Mouse (Mus musculus): ENCODE measurements around the gene Ubac2. TPM values are rescaled to one million over a fixed set of nuclear protein-coding genes. Genes with fewer than 3 reads are reported as not detected.

The Ubac2 gene
- total and polyA plus RNA-seq, 2 experiments from 2014 or later, result 39.4 to 66.8 TPM

GRCm38 (mm10) chr14:121956291-121956690 lies 77.9 kb downstream of the Ubac2 start:
- Histone ChIP-seq H3K4me1 (ENCODE audit: control insufficient read depth, insufficient read depth) (peaks cover 8% of the 10 kb centered on the region; the same call in 1 of the 2 replicates), H3K4me2 (ENCODE audit: low read depth, low read length) (no peak overlapping the region), H3K9ac (replicated peaks; ENCODE audit: low read depth, low read length) (no peak overlapping the region), H3K4me3 (ENCODE audit: low read depth, low read length) (no peak overlapping the region), H3K27me3 (ENCODE audit: control insufficient read depth, insufficient read depth, low read length) (no peaks in the 10 kb centered on the region), H3K36me3 (replicated peaks; ENCODE audit: control insufficient read depth, insufficient read depth, low read length) (no peaks in the 10 kb centered on the region), H3K9me3 (replicated peaks; ENCODE audit: control insufficient read depth, low read length) (no peaks in the 10 kb centered on the region), H3K27ac (ENCODE audit: low read depth) (no peak overlapping the region)
- no peak for ATAC-seq (ENCODE audit: insufficient read depth, low read depth)
- no peak for DNase-seq (ENCODE audit: low spot score)
- TF ChIP-seq EP300 (IDR thresholded peaks at IDR 0.05; ENCODE audit: low read depth) (no peak), CTCF (IDR thresholded peaks at IDR 0.05; ENCODE audit: low read depth) (no peak)
- 87% methylated on average over 5 of the region's 5 CpGs for WGBS

- no peaks in the 10 kb centered on the region for H3K27me3 ChIP-seq (ENCODE audit: control insufficient read depth, insufficient read depth, low read length)
- ATAC-seq (ENCODE audit: insufficient read depth, low read depth), result no peak
- 92% methylated on average over 10 of the region's 10 CpGs for WGBS
Observed at GRCm38 (mm10) chr14:121957176-121957871, 78.9 kb downstream of the Ubac2 start.

GRCm38 (mm10) chr14:121958041-121958750 lies 79.8 kb downstream of the Ubac2 start:
- DNase-seq (ENCODE audit: low spot score) (no peak), ATAC-seq (ENCODE audit: insufficient read depth, low read depth) (no peak)
- no peaks in the 10 kb centered on the region for H3K27me3 ChIP-seq (ENCODE audit: control insufficient read depth, insufficient read depth, low read length)
- H3K9me3 ChIP-seq (replicated peaks; ENCODE audit: control insufficient read depth, low read length), result no peaks in the 10 kb centered on the region
- H3K4me3 ChIP-seq (ENCODE audit: low read depth, low read length), result no peak overlapping the region
- WGBS, result 80% methylated on average over 3 of the region's 3 CpGs
- no peaks in the 10 kb centered on the region for H3K36me3 ChIP-seq (replicated peaks; ENCODE audit: control insufficient read depth, insufficient read depth, low read length)
- H3K4me1 ChIP-seq (ENCODE audit: control insufficient read depth, insufficient read depth), result peaks cover 21% of the 10 kb centered on the region
- no peak overlapping the region for H3K4me2 ChIP-seq (ENCODE audit: low read depth, low read length)
- TF ChIP-seq CTCF (IDR thresholded peaks at IDR 0.05; ENCODE audit: low read depth), result no peak
- TF ChIP-seq EP300 (IDR thresholded peaks at IDR 0.05; ENCODE audit: low read depth), result no peak
- no peak overlapping the region for H3K27ac ChIP-seq (ENCODE audit: low read depth)
- H3K9ac ChIP-seq (replicated peaks; ENCODE audit: low read depth, low read length), result no peak overlapping the region

More at GRCm38 (mm10) chr14:121957176-121957871, 78.9 kb downstream of the Ubac2 start:
- Histone ChIP-seq H3K36me3 (replicated peaks; ENCODE audit: control insufficient read depth, insufficient read depth, low read length) (no peaks in the 10 kb centered on the region), H3K4me3 (ENCODE audit: low read depth, low read length) (no peak overlapping the region), H3K9ac (replicated peaks; ENCODE audit: low read depth, low read length) (no peak overlapping the region), H3K9me3 (replicated peaks; ENCODE audit: control insufficient read depth, low read length) (no peaks in the 10 kb centered on the region), H3K27ac (ENCODE audit: low read depth) (no peak overlapping the region), H3K4me2 (ENCODE audit: low read depth, low read length) (no peak overlapping the region), H3K4me1 (ENCODE audit: control insufficient read depth, insufficient read depth) (peaks cover 17% of the 10 kb centered on the region)
- no peak for DNase-seq (ENCODE audit: low spot score)
- TF ChIP-seq EP300 (IDR thresholded peaks at IDR 0.05; ENCODE audit: low read depth) (no peak), CTCF (IDR thresholded peaks at IDR 0.05; ENCODE audit: low read depth) (no peak)

GRCm38 (mm10) chr14:121958751-121959537 lies 80.5 kb downstream of the Ubac2 start:
- Histone ChIP-seq H3K27me3 (ENCODE audit: control insufficient read depth, insufficient read depth, low read length) (no peaks in the 10 kb centered on the region), H3K4me3 (ENCODE audit: low read depth, low read length) (no peak overlapping the region), H3K27ac (ENCODE audit: low read depth) (no peak overlapping the region), H3K9me3 (replicated peaks; ENCODE audit: control insufficient read depth, low read length) (no peaks in the 10 kb centered on the region), H3K9ac (replicated peaks; ENCODE audit: low read depth, low read length) (no peak overlapping the region), H3K4me2 (ENCODE audit: low read depth, low read length) (no peak overlapping the region), H3K4me1 (ENCODE audit: control insufficient read depth, insufficient read depth) (peaks cover 28% of the 10 kb centered on the region), H3K36me3 (replicated peaks; ENCODE audit: control insufficient read depth, insufficient read depth, low read length) (no peaks in the 10 kb centered on the region)
- WGBS, result 75% methylated on average over 10 of the region's 10 CpGs
- no peak for DNase-seq (ENCODE audit: low spot score)
- TF ChIP-seq EP300 (IDR thresholded peaks at IDR 0.05; ENCODE audit: low read depth) (no peak), CTCF (IDR thresholded peaks at IDR 0.05; ENCODE audit: low read depth) (no peak)
- ATAC-seq (ENCODE audit: insufficient read depth, low read depth), result no peak

GRCm38 (mm10) chr14:121959538-121959980 lies 81.1 kb downstream of the Ubac2 start:
- H3K27ac ChIP-seq (ENCODE audit: low read depth), result no peak overlapping the region
- no peak overlapping the region for H3K9ac ChIP-seq (replicated peaks; ENCODE audit: low read depth, low read length)
- no peak for DNase-seq (ENCODE audit: low spot score)
- H3K4me1 ChIP-seq (ENCODE audit: control insufficient read depth, insufficient read depth), result peaks cover 30% of the 10 kb centered on the region
- H3K4me3 ChIP-seq (ENCODE audit: low read depth, low read length), result no peak overlapping the region
- no peak overlapping the region for H3K4me2 ChIP-seq (ENCODE audit: low read depth, low read length)
- no peaks in the 10 kb centered on the region for H3K27me3 ChIP-seq (ENCODE audit: control insufficient read depth, insufficient read depth, low read length)
- no peak for ATAC-seq (ENCODE audit: insufficient read depth, low read depth)
- 87% methylated on average over 3 of the region's 3 CpGs for WGBS
- TF ChIP-seq EP300 (IDR thresholded peaks at IDR 0.05; ENCODE audit: low read depth), result no peak
- no peak for TF ChIP-seq CTCF (IDR thresholded peaks at IDR 0.05; ENCODE audit: low read depth)
- H3K36me3 ChIP-seq (replicated peaks; ENCODE audit: control insufficient read depth, insufficient read depth, low read length), result no peaks in the 10 kb centered on the region
- no peaks in the 10 kb centered on the region for H3K9me3 ChIP-seq (replicated peaks; ENCODE audit: control insufficient read depth, low read length)
